ENCODE assay signal across 14 mouse cellular contexts in the genomic region with DNA sequence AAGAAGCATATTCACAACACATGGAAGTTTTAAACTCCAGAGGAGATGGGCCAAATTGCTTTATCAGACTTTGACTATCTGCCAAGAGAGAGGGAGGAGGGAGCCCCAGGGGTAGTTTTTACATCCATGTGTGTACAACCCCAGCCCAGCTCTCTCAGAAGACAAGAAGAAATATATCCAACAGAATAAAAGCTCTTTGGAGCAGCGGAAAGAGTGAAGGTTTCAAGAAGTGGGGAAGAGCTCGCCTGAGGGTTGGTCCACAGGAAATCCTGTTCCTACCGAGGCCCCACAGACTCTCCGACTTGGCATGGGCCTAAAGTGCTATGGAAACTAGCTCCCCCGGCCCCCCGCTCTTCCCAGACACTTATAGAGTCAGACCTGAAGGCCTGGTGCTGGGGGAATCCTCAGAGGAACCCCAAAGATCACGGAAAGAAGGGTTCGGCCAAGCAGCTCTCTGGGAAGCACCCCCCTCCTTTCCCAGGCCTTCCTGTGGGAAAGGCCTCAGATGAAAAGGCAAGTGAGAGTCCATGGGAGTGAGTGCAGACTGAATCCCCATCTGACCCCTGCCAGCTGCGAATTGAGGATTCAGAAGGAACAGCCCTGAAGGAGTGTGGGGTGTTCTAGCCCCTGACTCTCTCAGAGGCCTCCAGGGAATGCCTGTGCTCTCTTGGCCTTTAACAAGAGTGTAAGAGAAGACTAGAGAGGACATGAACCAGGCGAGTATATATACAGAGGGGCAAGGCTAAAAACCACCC.
DNase-seq lines count a peak whose midpoint lies in the region; ATAC-seq lines count a peak whose summit lies in the region.
"Had no signal": no experiment of that assay in that cellular context is flagged by ENCODE, and none has a peak within 500 bp of the region (broad histone marks: within the 10 kb centered on the region; RNA-seq: fewer than 3 reads in every experiment).

No protein-coding gene starts in this region.

- no peak overlapping the region for H3K4me2 ChIP-seq in forebrain, embryonic 14.5 days (ENCODE audit: low read length)
- no peak overlapping the region for H3K4me2 ChIP-seq in forebrain, embryonic 16.5 days (ENCODE audit: low read length)
- no peak overlapping the region for H3K4me2 ChIP-seq in lung, embryonic 15.5 days
- H3K4me2 ChIP-seq in stomach, embryonic 15.5 days = no peak overlapping the region

- H3K9ac ChIP-seq in forebrain, embryonic 14.5 days (ENCODE audit: low read length) = no peak overlapping the region
- no peak overlapping the region for H3K9ac ChIP-seq in forebrain, embryonic 16.5 days (replicated peaks; ENCODE audit: low read depth, low read length)
- no peak overlapping the region for H3K9ac ChIP-seq in lung, embryonic 15.5 days
- no peak overlapping the region for H3K9ac ChIP-seq in stomach, embryonic 15.5 days

- H3K4me1 ChIP-seq in forebrain, embryonic 14.5 days (ENCODE audit: control insufficient read depth, insufficient read depth, low read length) = no peaks in the 10 kb centered on the region
- no peaks in the 10 kb centered on the region for H3K4me1 ChIP-seq in forebrain, embryonic 16.5 days (replicated peaks; ENCODE audit: control insufficient read depth, insufficient read depth, low read length)
- peaks cover 11% of the 10 kb centered on the region for H3K4me1 ChIP-seq in lung, embryonic 15.5 days
- H3K4me1 ChIP-seq in stomach, embryonic 15.5 days = peaks cover 6% of the 10 kb centered on the region; the same call in 1 of the 2 replicates

- no peak overlapping the region for H3K4me3 ChIP-seq in forebrain, embryonic 14.5 days (ENCODE audit: low read depth, low read length)
- no peak overlapping the region for H3K4me3 ChIP-seq in forebrain, embryonic 16.5 days (replicated peaks; ENCODE audit: low read length)
- no peak overlapping the region for H3K4me3 ChIP-seq in lung, embryonic 15.5 days
- no peak overlapping the region for H3K4me3 ChIP-seq in stomach, embryonic 15.5 days (replicated peaks)
- H3K4me3 ChIP-seq: myocyte had no signal

- peak; percentile 13 for DNase-seq in forebrain, embryonic 14.5 days (ENCODE audit: low spot score)
- DNase-seq in lung, postnatal 25 days (ENCODE audit: low spot score) = no peak
- no peak for DNase-seq in T-cell, adult 2 months (ENCODE audit: low spot score)
- no peak for DNase-seq in thymus, postnatal 36 days
- DNase-seq: adrenal gland, postnatal 25 days; cerebellum, adult 8-10 months; gastrocnemius, postnatal 36 days had no signal

- no peak overlapping the region for H3K27ac ChIP-seq in forebrain, embryonic 14.5 days (ENCODE audit: low read depth, low read length)
- no peak overlapping the region for H3K27ac ChIP-seq in forebrain, embryonic 16.5 days (ENCODE audit: low read length)
- peak overlapping the region; percentile 65 for H3K27ac ChIP-seq in lung, embryonic 15.5 days
- H3K27ac ChIP-seq in stomach, embryonic 15.5 days = peak overlapping the region; percentile 84

- ATAC-seq in forebrain, embryonic 14.5 days = no peak
- no peak for ATAC-seq in forebrain, embryonic 16.5 days
- ATAC-seq in lung, embryonic 15.5 days (ENCODE audit: borderline replicate concordance, extremely low read depth, low FRiP score, low TSS enrichment) = peak; percentile 40; the same call in 1 of the 2 replicates
- peak; percentile 21 to 65; a peak in 2 of 4 replicates for ATAC-seq in hematopoietic stem cell, adult 5-6 weeks (replicated peaks in 1 of 2; ENCODE audit: insufficient read depth in 1 of 2, low FRiP score in 2 of 2, low TSS enrichment in 1 of 2, low read depth in 1 of 2, poor library complexity in 2 of 2, severe bottlenecking in 2 of 2)
- ATAC-seq in stomach, embryonic 15.5 days (ENCODE audit: insufficient read depth, low FRiP score, low read depth) = peak; percentile 41; the same call in 1 of the 2 replicates
- ATAC-seq: lung, postnatal 0 days had no signal

- 73% methylated on average over 10 of the region's 10 CpGs for WGBS in forebrain, embryonic 14.5 days
- WGBS in forebrain, embryonic 16.5 days = 81% methylated on average over 10 of the region's 10 CpGs
- 54% methylated on average over 10 of the region's 10 CpGs for WGBS in lung, embryonic 15.5 days
- WGBS in stomach, embryonic 15.5 days = 50% methylated on average over 10 of the region's 10 CpGs

- no peaks in the 10 kb centered on the region for H3K9me3 ChIP-seq in forebrain, embryonic 14.5 days (replicated peaks; ENCODE audit: control insufficient read depth, low read length)
- H3K9me3 ChIP-seq in forebrain, embryonic 16.5 days (ENCODE audit: control insufficient read depth, low read length) = no peaks in the 10 kb centered on the region
- no peaks in the 10 kb centered on the region for H3K9me3 ChIP-seq in lung, embryonic 15.5 days
- H3K9me3 ChIP-seq in stomach, embryonic 15.5 days = no peaks in the 10 kb centered on the region

- H3K27me3 ChIP-seq in forebrain, embryonic 14.5 days (replicated peaks; ENCODE audit: control insufficient read depth, insufficient read depth, low read length) = no peaks in the 10 kb centered on the region
- no peaks in the 10 kb centered on the region for H3K27me3 ChIP-seq in forebrain, embryonic 16.5 days (replicated peaks; ENCODE audit: control insufficient read depth, insufficient read depth, low read length)
- H3K27me3 ChIP-seq in lung, embryonic 15.5 days = no peaks in the 10 kb centered on the region
- no peaks in the 10 kb centered on the region for H3K27me3 ChIP-seq in stomach, embryonic 15.5 days (replicated peaks)

- H3K36me3 ChIP-seq in forebrain, embryonic 14.5 days (ENCODE audit: control insufficient read depth, insufficient read depth, low read length) = no peaks in the 10 kb centered on the region
- H3K36me3 ChIP-seq in forebrain, embryonic 16.5 days (ENCODE audit: control insufficient read depth, insufficient read depth) = no peaks in the 10 kb centered on the region
- no peaks in the 10 kb centered on the region for H3K36me3 ChIP-seq in lung, embryonic 15.5 days
- no peaks in the 10 kb centered on the region for H3K36me3 ChIP-seq in stomach, embryonic 15.5 days
- H3K36me3 ChIP-seq: G1E had no signal

Comparison
In these comparisons a context has a peak if more than half of its experiments do, and no peak if none do; other contexts are left out.
1. ATAC-seq: peak in lung, embryonic 15.5 days (single experiment), hematopoietic stem cell, adult 5-6 weeks (2 of 2) and stomach, embryonic 15.5 days (single experiment); none in forebrain, embryonic 14.5 days (single experiment) and forebrain, embryonic 16.5 days (single experiment).
2. H3K27ac ChIP-seq: peak in lung, embryonic 15.5 days (single experiment) and stomach, embryonic 15.5 days (single experiment); none in forebrain, embryonic 14.5 days (single experiment) and forebrain, embryonic 16.5 days (single experiment).